18 mouse cellular contexts compared by ENCODE assay signal in the genomic region with DNA sequence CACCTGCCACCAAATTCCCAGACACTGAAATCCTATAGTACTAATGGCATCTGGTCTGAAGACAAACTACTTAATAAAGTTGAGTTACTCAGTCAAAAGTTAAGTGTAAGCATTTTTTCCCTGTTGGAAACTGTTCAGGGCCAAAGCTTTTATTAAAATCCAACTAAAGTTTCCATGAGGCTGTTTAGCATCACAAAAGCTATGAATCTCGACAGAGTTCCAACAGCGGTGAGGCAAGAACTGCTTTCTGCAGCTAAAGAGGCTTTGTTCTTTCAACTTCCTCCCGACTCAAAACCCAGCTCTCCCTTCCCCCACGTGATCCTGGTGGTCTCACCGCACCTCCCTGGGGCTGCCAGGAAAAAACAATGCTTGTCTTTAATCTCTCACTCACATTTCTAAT. TPM values are rescaled to one million over a fixed set of nuclear protein-coding genes. Genes with fewer than 3 reads are reported as not detected.
A peak's percentile ranks its signal among the peaks of the same experiment; 100 is the strongest.
DNase-seq lines count a peak whose midpoint lies in the region; ATAC-seq lines count a peak whose summit lies in the region.
"Had no signal": no experiment of that assay in that cellular context is flagged by ENCODE, and none has a peak within 500 bp of the region (broad histone marks: within the 10 kb centered on the region; RNA-seq: fewer than 3 reads in every experiment).

No protein-coding gene starts in this region.

- H3K4me2 ChIP-seq in forebrain, embryonic 11.5 days (ENCODE audit: low read depth, low read length, severe bottlenecking), result no peak overlapping the region
- no peak overlapping the region for H3K4me2 ChIP-seq in midbrain, embryonic 12.5 days (replicated peaks)
- H3K4me2 ChIP-seq in midbrain, embryonic 16.5 days (ENCODE audit: low read length), result no peak overlapping the region
- H3K4me2 ChIP-seq in stomach, embryonic 16.5 days (ENCODE audit: low read depth, low read length), result no peak overlapping the region
- H3K4me2 ChIP-seq: lung, embryonic 15.5 days; neural tube, embryonic 12.5 days had no signal

- no peak overlapping the region for H3K4me3 ChIP-seq in forebrain, embryonic 11.5 days (ENCODE audit: low read depth, low read length)
- H3K4me3 ChIP-seq in forebrain, embryonic 10.5 days, result no peak overlapping the region
- H3K4me3 ChIP-seq in midbrain, embryonic 12.5 days, result no peak overlapping the region
- H3K4me3 ChIP-seq in midbrain, embryonic 16.5 days (ENCODE audit: low read depth, low read length), result no peak overlapping the region
- no peak overlapping the region for H3K4me3 ChIP-seq in stomach, embryonic 16.5 days (replicated peaks; ENCODE audit: low read length)
- H3K4me3 ChIP-seq: lung, embryonic 15.5 days; neural tube, embryonic 12.5 days had no signal

- ATAC-seq in forebrain, embryonic 11.5 days (replicated peaks; ENCODE audit: low FRiP score), result peak; percentile 68
- peak; percentile 73; the same call in 1 of the 2 replicates for ATAC-seq in midbrain, embryonic 12.5 days (ENCODE audit: low FRiP score, low read depth)
- no peak for ATAC-seq in midbrain, embryonic 16.5 days
- peak; percentile 56 to 66; a peak in 2 of 4 replicates for ATAC-seq in hematopoietic stem cell, adult 5-6 weeks (replicated peaks in 1 of 2; ENCODE audit: insufficient read depth in 1 of 2, low FRiP score in 2 of 2, low TSS enrichment in 1 of 2, low read depth in 1 of 2, poor library complexity in 2 of 2, severe bottlenecking in 2 of 2)
- peak; percentile 64; the same call in 1 of the 2 replicates for ATAC-seq in stomach, embryonic 16.5 days (ENCODE audit: insufficient read depth, low FRiP score)

- WGBS in forebrain, embryonic 11.5 days, result 1% methylated on average over 5 of the region's 5 CpGs
- WGBS in forebrain, embryonic 10.5 days, result 7% methylated on average over 5 of the region's 5 CpGs
- WGBS in midbrain, embryonic 12.5 days, result 3% methylated on average over 5 of the region's 5 CpGs
- 1% methylated on average over 5 of the region's 5 CpGs for WGBS in midbrain, embryonic 16.5 days
- WGBS in stomach, embryonic 16.5 days, result 18% methylated on average over 5 of the region's 5 CpGs

- H3K9ac ChIP-seq in forebrain, embryonic 11.5 days (ENCODE audit: low read length), result no peak overlapping the region
- H3K9ac ChIP-seq in midbrain, embryonic 12.5 days (replicated peaks), result no peak overlapping the region
- no peak overlapping the region for H3K9ac ChIP-seq in midbrain, embryonic 16.5 days (ENCODE audit: low read depth, low read length)
- no peak overlapping the region for H3K9ac ChIP-seq in stomach, embryonic 16.5 days (ENCODE audit: low read length)
- H3K9ac ChIP-seq: lung, embryonic 15.5 days; neural tube, embryonic 12.5 days had no signal

- DNase-seq in forebrain, embryonic 11.5 days (ENCODE audit: low spot score), result no peak
- DNase-seq in forebrain, embryonic 10.5 days (ENCODE audit: extremely low spot score, low spot score), result no peak
- DNase-seq in right cerebral cortex, postnatal 14 days, result no peak
- DNase-seq in right cerebral cortex, adult 2 months (ENCODE audit: low spot score in 2 of 2), result no peak
- DNase-seq: adrenal gland, postnatal 14 days; cerebellum, postnatal 36 days; heart, postnatal 36 days; kidney, adult 2 months had no signal

- H3K27me3 ChIP-seq in forebrain, embryonic 11.5 days (ENCODE audit: control insufficient read depth, insufficient read depth, low read length), result no peaks in the 10 kb centered on the region
- H3K27me3 ChIP-seq in forebrain, embryonic 10.5 days (ENCODE audit: poor library complexity, severe bottlenecking), result no peaks in the 10 kb centered on the region
- H3K27me3 ChIP-seq in midbrain, embryonic 12.5 days, result no peaks in the 10 kb centered on the region
- no peaks in the 10 kb centered on the region for H3K27me3 ChIP-seq in midbrain, embryonic 16.5 days (ENCODE audit: control insufficient read depth, insufficient read depth, low read depth, low read length)
- no peaks in the 10 kb centered on the region for H3K27me3 ChIP-seq in stomach, embryonic 16.5 days (ENCODE audit: control insufficient read depth, insufficient read depth, low read length)
- H3K27me3 ChIP-seq: lung, embryonic 15.5 days; neural tube, embryonic 12.5 days had no signal

- no peaks in the 10 kb centered on the region for H3K36me3 ChIP-seq in forebrain, embryonic 11.5 days (ENCODE audit: control insufficient read depth, insufficient read depth, low read length)
- H3K36me3 ChIP-seq in forebrain, embryonic 10.5 days (replicated peaks), result no peaks in the 10 kb centered on the region
- H3K36me3 ChIP-seq in midbrain, embryonic 12.5 days, result 0 out of 2 replicates have a peak, but pooled peaks cover under 1% of the 10 kb centered on the region
- peaks cover 2% of the 10 kb centered on the region; the same call in 1 of the 2 replicates for H3K36me3 ChIP-seq in midbrain, embryonic 16.5 days (ENCODE audit: control insufficient read depth, insufficient read depth, low read length)
- peaks cover 1% of the 10 kb centered on the region; the same call in 1 of the 2 replicates for H3K36me3 ChIP-seq in stomach, embryonic 16.5 days (ENCODE audit: control insufficient read depth, insufficient read depth, low read length)
- H3K36me3 ChIP-seq: neural tube, embryonic 12.5 days had no signal

- 0 out of 2 replicates have a peak overlapping the region, but pooled peaks have one; percentile 18 for H3K27ac ChIP-seq in forebrain, embryonic 11.5 days (ENCODE audit: low read depth, low read length)
- H3K27ac ChIP-seq in forebrain, embryonic 10.5 days, result no peak overlapping the region
- H3K27ac ChIP-seq in midbrain, embryonic 12.5 days (replicated peaks), result no peak overlapping the region
- no peak overlapping the region for H3K27ac ChIP-seq in midbrain, embryonic 16.5 days (ENCODE audit: low read length)
- 0 out of 2 replicates have a peak overlapping the region, but pooled peaks have one; percentile 5 for H3K27ac ChIP-seq in stomach, embryonic 16.5 days (ENCODE audit: low read length)
- H3K27ac ChIP-seq: lung, embryonic 15.5 days; neural tube, embryonic 12.5 days had no signal

- no peaks in the 10 kb centered on the region for H3K9me3 ChIP-seq in forebrain, embryonic 11.5 days (ENCODE audit: control insufficient read depth, low read length)
- no peaks in the 10 kb centered on the region for H3K9me3 ChIP-seq in forebrain, embryonic 10.5 days
- no peaks in the 10 kb centered on the region for H3K9me3 ChIP-seq in midbrain, embryonic 12.5 days
- H3K9me3 ChIP-seq in midbrain, embryonic 16.5 days (replicated peaks; ENCODE audit: control insufficient read depth, low read length, poor library complexity, severe bottlenecking), result no peaks in the 10 kb centered on the region
- H3K9me3 ChIP-seq in stomach, embryonic 16.5 days (replicated peaks; ENCODE audit: control insufficient read depth, low read length), result no peaks in the 10 kb centered on the region
- H3K9me3 ChIP-seq: lung, embryonic 15.5 days; neural tube, embryonic 12.5 days had no signal

- H3K4me1 ChIP-seq in forebrain, embryonic 11.5 days (replicated peaks; ENCODE audit: control insufficient read depth, insufficient read depth, low read length), result no peaks in the 10 kb centered on the region
- H3K4me1 ChIP-seq in forebrain, embryonic 10.5 days, result peaks cover 11% of the 10 kb centered on the region
- H3K4me1 ChIP-seq in midbrain, embryonic 12.5 days, result peaks cover 9% of the 10 kb centered on the region; the same call in 1 of the 2 replicates
- H3K4me1 ChIP-seq in midbrain, embryonic 16.5 days (ENCODE audit: control insufficient read depth, insufficient read depth, low read length), result no peaks in the 10 kb centered on the region
- H3K4me1 ChIP-seq in stomach, embryonic 16.5 days (ENCODE audit: control insufficient read depth, insufficient read depth, low read length), result no peaks in the 10 kb centered on the region
- H3K4me1 ChIP-seq: lung, embryonic 15.5 days; neural tube, embryonic 12.5 days had no signal

RNA-seq across cellular contexts. Expression of a gene that starts 55.9 kb away (rescaled TPM):
- 0.11 TPM in 1 of 2 replicates, not detected in the other for polyA plus RNA-seq in forebrain, embryonic 11.5 days (2014; fragmentation: Nextera tagmentation; extraction: Ambion mirVana)
- polyA plus RNA-seq in forebrain, embryonic 10.5 days (2016; fragmentation: Nextera tagmentation; extraction: Ambion mirVana), result 0.07 TPM in 1 of 2 replicates, not detected in the other
- polyA plus RNA-seq in midbrain, embryonic 12.5 days (2016; fragmentation: Nextera tagmentation; extraction: Ambion mirVana), result 0.06 TPM in 1 of 2 replicates, not detected in the other
- 0.50 and 0.72 TPM in 2 replicates for polyA plus RNA-seq in midbrain, embryonic 16.5 days (2015; fragmentation: Nextera tagmentation; extraction: Ambion mirVana)
- total RNA-seq in hematopoietic stem cell, adult 5-6 weeks (2017), result 0.50 TPM in 1 of 2 replicates, not detected in the other
- 0.07 and 0.08 TPM in 2 replicates for polyA plus RNA-seq in stomach, embryonic 16.5 days (2015; fragmentation: Nextera tagmentation; extraction: Ambion mirVana)
- total RNA-seq: adrenal gland, postnatal 14 days; gastrocnemius, adult 18-20 months; heart, adult 8-10 months; heart, postnatal 36 days; liver, adult 2 months; megakaryocyte, adult 5-6 weeks had no signal
- polyA plus RNA-seq: liver, adult 2 months had no signal

Comparison
In these comparisons a context has a peak if more than half of its experiments do, and no peak if none do; other contexts are left out.
1. H3K27ac ChIP-seq: peak in forebrain, embryonic 11.5 days (single experiment) and stomach, embryonic 16.5 days (single experiment); none in forebrain, embryonic 10.5 days (single experiment), midbrain, embryonic 12.5 days (single experiment) and midbrain, embryonic 16.5 days (single experiment).